Mouse (Mus musculus): ENCODE measurements at regions not wholly inside any gene's neighbourhood (a gene's known extent, or its start where the extent isn't known, plus 50 kb on each side); places are given as distances from the start of the nearest gene placed in this dataset.

DNA sequence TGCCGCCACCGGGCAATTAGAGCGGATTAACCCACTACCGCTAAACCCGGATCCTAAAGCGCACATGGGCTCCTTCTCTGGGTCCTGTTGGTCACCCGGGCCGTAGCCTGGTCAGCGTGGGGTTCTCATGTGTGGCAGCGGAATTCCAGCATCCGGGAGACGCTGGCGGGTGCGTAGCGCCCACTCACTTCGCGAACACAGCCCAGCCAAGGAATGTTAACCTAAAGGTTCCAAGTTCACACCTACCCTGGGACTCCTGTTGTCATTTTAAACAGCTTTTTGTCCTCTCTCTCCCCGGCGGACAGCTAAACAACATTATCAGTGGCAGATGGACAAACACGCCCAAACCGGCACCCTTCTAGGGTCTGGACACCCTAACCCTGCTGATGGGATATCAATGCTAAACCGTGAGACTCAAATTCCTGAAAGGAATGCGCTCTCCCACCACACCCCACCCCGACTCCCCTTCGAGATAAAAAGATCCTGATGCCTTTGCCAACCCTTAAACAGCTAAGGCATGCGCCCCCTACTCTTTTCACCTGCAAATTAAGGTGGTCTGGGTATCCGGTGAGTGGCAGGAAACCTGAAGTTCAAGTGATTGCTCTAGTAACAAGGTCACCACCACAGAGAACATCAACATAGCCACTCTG, 49.8 kb upstream of the Fcgr1 start:
- Histone ChIP-seq H3K27ac (ENCODE audit: insufficient read depth, low read depth, low read length) (no peak overlapping the region), H3K36me3 (ENCODE audit: control insufficient read depth, insufficient read depth, low read length) (no peaks in the 10 kb centered on the region), H3K4me3 (ENCODE audit: insufficient read depth, low read depth, low read length) (no peak overlapping the region), H3K4me1 (ENCODE audit: control insufficient read depth, insufficient read depth, low read length) (no peaks in the 10 kb centered on the region), H3K27me3 (replicated peaks; ENCODE audit: control insufficient read depth, insufficient read depth, low read length) (peaks cover 4% of the 10 kb centered on the region; the same call in 1 of the 2 replicates)
- TF ChIP-seq POLR2A (IDR thresholded peaks at IDR 0.05; ENCODE audit: low read depth, low read length) (no peak), CTCF (conservative IDR thresholded peaks at IDR 0.05; ENCODE audit: insufficient read depth, insufficient read length, low read depth, low read length) (no peak)
- DNase-seq, result no peak
- WGBS, result 4% methylated on average over 27 of the region's 27 CpGs
